Mouse (Mus musculus): Measurements from ENCODE around the gene Isg20l2. TPM values are rescaled to one million over a fixed set of nuclear protein-coding genes. Genes with fewer than 3 reads are reported as not detected.

The Isg20l2 gene
- polyA plus RNA-seq, 1 experiment = 54.7 TPM

GRCm38 (mm10) chr3:87971489-87972202 is 41.5 kb downstream of the Isg20l2 start:
- Histone ChIP-seq H3K27ac (ENCODE audit: insufficient read depth, low read length) (no peak overlapping the region), H3K4me3 (ENCODE audit: insufficient read depth, low read length) (peak overlapping the region; percentile 77), H3K4me1 (ENCODE audit: control insufficient read depth, insufficient read depth, low read length) (peaks cover 13% of the 10 kb centered on the region)
- TF ChIP-seq POLR2A (IDR thresholded peaks at IDR 0.05; ENCODE audit: low read depth, low read length) = no peak
- TF ChIP-seq CTCF (IDR thresholded peaks at IDR 0.05; ENCODE audit: borderline replicate concordance, insufficient read depth, low read length) = no peak

DNA sequence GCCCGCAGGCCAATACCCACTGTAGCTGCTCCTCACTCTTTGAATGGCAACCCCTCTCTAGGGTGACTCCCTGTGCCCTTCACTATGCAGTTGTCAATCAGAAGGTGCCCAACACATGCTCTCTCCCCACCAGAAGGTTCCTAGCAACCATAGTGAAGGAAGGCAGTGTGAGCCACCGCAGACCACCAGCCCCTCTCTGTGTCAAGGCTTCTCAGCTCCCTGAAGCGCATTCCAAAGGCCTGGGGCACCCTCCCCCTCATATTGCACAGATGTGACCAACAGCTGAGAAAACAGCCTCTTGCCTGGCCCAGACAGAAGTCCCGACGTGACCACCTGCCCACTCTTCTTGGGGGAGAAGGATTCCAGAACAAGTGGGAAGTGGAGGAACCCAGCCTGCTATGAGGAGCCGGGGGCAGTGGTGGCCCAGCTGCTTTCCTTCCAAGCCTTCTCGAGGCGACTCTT is 42.1 kb downstream of the Isg20l2 start:
- TF ChIP-seq CTCF (IDR thresholded peaks at IDR 0.05; ENCODE audit: borderline replicate concordance, insufficient read depth, low read length) = no peak
- Histone ChIP-seq H3K27ac (ENCODE audit: insufficient read depth, low read length) (no peak overlapping the region), H3K4me3 (ENCODE audit: insufficient read depth, low read length) (peak overlapping the region; percentile 77), H3K4me1 (ENCODE audit: control insufficient read depth, insufficient read depth, low read length) (peaks cover 13% of the 10 kb centered on the region)

- no peak for TF ChIP-seq POLR2A (IDR thresholded peaks at IDR 0.05; ENCODE audit: low read depth, low read length)
- no peak for TF ChIP-seq CTCF (IDR thresholded peaks at IDR 0.05; ENCODE audit: borderline replicate concordance, insufficient read depth, low read length)
- Histone ChIP-seq H3K4me3 (ENCODE audit: insufficient read depth, low read length) (peak overlapping the region; percentile 77), H3K27ac (ENCODE audit: insufficient read depth, low read length) (no peak overlapping the region), H3K4me1 (ENCODE audit: control insufficient read depth, insufficient read depth, low read length) (peaks cover 13% of the 10 kb centered on the region)
These were observed 42.7 kb downstream of the Isg20l2 start for GRCm38 (mm10) chr3:87972776-87973175.

GRCm38 (mm10) chr3:87973593-87974380 is 43.7 kb downstream of the Isg20l2 start:
- H3K4me1 ChIP-seq (ENCODE audit: control insufficient read depth, insufficient read depth, low read length) = peaks cover 13% of the 10 kb centered on the region
- peak overlapping the region; percentile 77 for H3K4me3 ChIP-seq (ENCODE audit: insufficient read depth, low read length)
- TF ChIP-seq CTCF (IDR thresholded peaks at IDR 0.05; ENCODE audit: borderline replicate concordance, insufficient read depth, low read length) (no peak), POLR2A (IDR thresholded peaks at IDR 0.05; ENCODE audit: low read depth, low read length) (no peak)
- no peak overlapping the region for H3K27ac ChIP-seq (ENCODE audit: insufficient read depth, low read length)

DNA sequence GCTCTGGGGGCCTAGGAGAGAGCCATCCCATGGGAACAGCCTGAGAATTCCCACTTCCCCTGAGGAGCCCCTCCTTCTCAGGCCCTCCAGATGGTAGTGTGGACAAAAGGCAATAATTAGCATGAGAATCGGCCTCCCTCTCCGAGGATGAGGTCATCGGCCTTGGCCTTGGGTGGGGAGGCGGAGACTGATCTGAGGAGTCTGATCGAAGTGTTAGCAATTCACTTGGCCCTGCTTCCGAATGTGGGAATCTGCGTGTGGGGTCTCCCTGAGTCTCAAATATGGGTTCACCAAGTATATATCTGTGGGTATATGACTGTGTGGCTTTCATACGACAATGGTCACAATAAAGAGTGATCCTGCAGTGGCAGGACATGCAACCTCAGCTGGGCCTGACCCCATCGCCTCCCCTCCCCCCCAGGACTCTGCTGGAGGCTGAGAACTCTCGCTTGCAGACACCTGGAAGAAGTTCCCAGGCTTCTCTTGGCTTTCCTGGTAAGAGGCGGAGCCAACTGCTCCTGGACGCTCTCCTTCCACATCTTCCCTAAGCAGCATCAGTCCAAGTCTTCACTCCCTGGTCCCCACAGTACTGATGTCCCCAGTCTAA is 44.4 kb downstream of the Isg20l2 start:
- Histone ChIP-seq H3K27ac (ENCODE audit: insufficient read depth, low read length) (no peak overlapping the region), H3K4me1 (ENCODE audit: control insufficient read depth, insufficient read depth, low read length) (peaks cover 13% of the 10 kb centered on the region), H3K4me3 (ENCODE audit: insufficient read depth, low read length) (peak overlapping the region; percentile 77; the same call in 1 of the 2 replicates)
- TF ChIP-seq POLR2A (IDR thresholded peaks at IDR 0.05; ENCODE audit: low read depth, low read length) (no peak), CTCF (IDR thresholded peaks at IDR 0.05; ENCODE audit: borderline replicate concordance, insufficient read depth, low read length) (no peak)

DNA sequence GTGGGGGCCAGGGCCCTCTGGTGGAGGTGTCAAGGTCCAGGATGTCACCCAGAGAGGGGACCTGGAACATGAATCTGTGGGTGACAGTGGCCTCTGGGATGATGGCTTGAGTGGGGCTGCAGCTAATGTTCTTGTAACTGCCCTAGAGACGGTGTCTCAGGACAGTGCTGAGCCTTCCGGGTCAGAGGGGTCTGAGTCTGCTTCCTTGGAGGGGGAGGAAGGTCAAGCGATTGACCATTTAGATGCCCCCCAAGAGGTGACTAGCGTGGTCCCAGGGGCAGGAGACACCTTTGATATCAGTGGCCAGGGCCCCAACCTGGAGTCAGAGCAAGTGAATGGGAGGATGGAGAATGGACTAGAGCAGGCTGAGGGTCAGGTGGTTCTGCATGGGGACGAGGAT is 49.4 kb downstream of the Isg20l2 start:
- TF ChIP-seq CTCF (IDR thresholded peaks at IDR 0.05; ENCODE audit: borderline replicate concordance, insufficient read depth, low read length) (no peak), POLR2A (IDR thresholded peaks at IDR 0.05; ENCODE audit: low read depth, low read length) (no peak)
- no peak overlapping the region for H3K4me3 ChIP-seq (ENCODE audit: insufficient read depth, low read length)
- no peak overlapping the region for H3K27ac ChIP-seq (ENCODE audit: insufficient read depth, low read length)
- H3K4me1 ChIP-seq (ENCODE audit: control insufficient read depth, insufficient read depth, low read length) = peaks cover 18% of the 10 kb centered on the region; the same call in 1 of the 2 replicates

DNA sequence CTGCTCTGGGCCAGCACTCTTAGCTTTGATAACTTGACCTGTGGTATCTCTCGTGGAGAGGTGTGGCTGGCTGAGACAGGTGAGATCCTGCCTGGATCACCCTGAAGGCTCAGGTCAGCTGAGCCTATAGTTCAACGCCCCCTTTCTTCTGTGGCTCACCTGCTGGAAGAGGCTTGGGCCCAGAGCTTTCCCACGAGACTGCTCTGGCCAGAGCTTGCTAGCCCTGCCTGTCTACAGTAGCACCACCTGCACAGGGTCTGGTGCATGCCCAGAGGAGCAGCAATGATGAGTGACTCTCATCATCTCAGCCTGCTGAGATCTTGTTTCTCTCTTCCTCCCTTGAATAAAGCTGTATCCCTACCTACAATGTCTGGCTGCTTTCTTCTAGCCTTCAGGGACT is 50.0 kb downstream of the Isg20l2 start:
- H3K4me1 ChIP-seq (ENCODE audit: control insufficient read depth, insufficient read depth, low read length) = peaks cover 15% of the 10 kb centered on the region; the same call in 1 of the 2 replicates
- no peak overlapping the region for H3K4me3 ChIP-seq (ENCODE audit: insufficient read depth, low read length)
- TF ChIP-seq POLR2A (IDR thresholded peaks at IDR 0.05; ENCODE audit: low read depth, low read length) (no peak), CTCF (IDR thresholded peaks at IDR 0.05; ENCODE audit: borderline replicate concordance, insufficient read depth, low read length) (no peak)
- no peak overlapping the region for H3K27ac ChIP-seq (ENCODE audit: insufficient read depth, low read length)

DNA sequence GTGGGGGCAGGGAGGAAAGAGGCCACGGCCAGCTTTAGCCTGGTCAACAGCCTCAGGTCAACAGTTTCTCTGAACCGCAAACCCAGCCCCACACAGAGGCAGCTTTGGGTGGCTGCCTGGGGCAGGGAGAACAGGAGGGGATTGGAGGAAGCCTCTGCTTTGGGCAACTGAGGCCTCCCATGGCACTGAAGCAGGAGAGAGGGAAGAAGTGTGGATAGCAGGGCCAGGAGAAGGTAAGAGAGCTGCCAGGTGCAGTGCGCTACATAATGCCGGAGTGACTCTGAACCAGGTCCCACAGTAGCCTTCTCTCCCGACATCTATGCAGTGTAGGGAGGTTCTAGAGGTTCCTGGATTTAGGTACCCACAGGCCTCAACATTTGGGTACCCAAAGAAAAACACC is 50.6 kb downstream of the Isg20l2 start:
- Histone ChIP-seq H3K4me1 (ENCODE audit: control insufficient read depth, insufficient read depth, low read length) (peaks cover 19% of the 10 kb centered on the region), H3K4me3 (ENCODE audit: insufficient read depth, low read length) (no peak overlapping the region), H3K27ac (ENCODE audit: insufficient read depth, low read length) (no peak overlapping the region)
- no peak for TF ChIP-seq CTCF (IDR thresholded peaks at IDR 0.05; ENCODE audit: borderline replicate concordance, insufficient read depth, low read length)
- no peak for TF ChIP-seq POLR2A (IDR thresholded peaks at IDR 0.05; ENCODE audit: low read depth, low read length)

GRCm38 (mm10) chr3:87981214-87981760 is 51.2 kb downstream of the Isg20l2 start:
- no peak overlapping the region for H3K27ac ChIP-seq (ENCODE audit: insufficient read depth, low read length)
- H3K4me3 ChIP-seq (ENCODE audit: insufficient read depth, low read length) = no peak overlapping the region
- no peak for TF ChIP-seq POLR2A (IDR thresholded peaks at IDR 0.05; ENCODE audit: low read depth, low read length)
- no peak for TF ChIP-seq CTCF (IDR thresholded peaks at IDR 0.05; ENCODE audit: borderline replicate concordance, insufficient read depth, low read length)
- H3K4me1 ChIP-seq (ENCODE audit: control insufficient read depth, insufficient read depth, low read length) = peaks cover 19% of the 10 kb centered on the region
